Mouse (Mus musculus) limb, embryonic 13.5 days (tissue): ENCODE data around the gene Trpm3. TPM values are rescaled to one million over a fixed set of nuclear protein-coding genes. Genes with fewer than 3 reads are reported as not detected.

Experiments used
- ATAC-seq: fragments of 200-750 bp; cut with Nextera tagmentation; 2 replicates; pipeline ENCODE4 v1.8.0; 2017; ENCODE audit warnings: low read depth, moderate number of reproducible peaks, moderate TSS enrichment; ENCODE audit not compliant: low FRiP score
- H3K27ac ChIP-seq: fragments of 300-500 bp; sonication (generic); 2 replicates; pipeline ENCODE4 v1.5.1; 2015; ENCODE audit warnings: inconsistent platforms, mild to moderate bottlenecking, moderate library complexity
- H3K27me3 ChIP-seq: fragments of 300-500 bp; sonication (generic); 2 replicates; pipeline ENCODE4 v1.6.1; 2015; ENCODE audit warnings: mild to moderate bottlenecking, inconsistent platforms
- H3K36me3 ChIP-seq: fragments of 300-500 bp; sonication (generic); 2 replicates; pipeline ENCODE4 v1.6.1; 2015; ENCODE audit warnings: inconsistent platforms, mild to moderate bottlenecking, moderate library complexity
- H3K4me1 ChIP-seq: fragments of 300-500 bp; sonication (generic); 2 replicates; pipeline ENCODE4 v1.6.1; 2015; ENCODE audit warnings: inconsistent platforms
- H3K4me2 ChIP-seq: fragments of 300-500 bp; sonication (generic); replicated peaks from 2 replicates; pipeline ENCODE4 v1.6.1; 2015; ENCODE audit warnings: inconsistent platforms, mild to moderate bottlenecking, moderate library complexity
- H3K4me3 ChIP-seq: fragments of 300-500 bp; sonication (generic); 2 replicates; pipeline ENCODE4 v1.5.1; 2015; ENCODE audit warnings: moderate library complexity, mild to moderate bottlenecking, inconsistent platforms
- H3K9ac ChIP-seq: fragments of 300-500 bp; sonication (generic); 2 replicates; pipeline ENCODE4 v1.6.1; 2015; ENCODE audit warnings: mild to moderate bottlenecking, inconsistent platforms
- H3K9me3 ChIP-seq: fragments of 300-500 bp; sonication (generic); 2 replicates; pipeline ENCODE4 v1.6.1; 2016; ENCODE audit warnings: inconsistent platforms
- WGBS: fragments of 180-500 bp; shearing (Covaris S2); methylation state at CpG from one replicate; pipeline ENCODE4 v1.1.7; 2015; 5-methylcytosine and 5-hydroxymethylcytosine counted together
- polyA plus RNA-seq: library from polyadenylated mRNA; unstranded; fragments of >200 nt; fragmentation: Nextera tagmentation; extraction: Ambion mirVana; gene quantifications from 2 replicates; pipeline ENCODE4 v1.2.1, GENCODE M21; 2015

Trpm3 gene
- polyA plus RNA-seq, 1 experiment from 2014 or later = 6.3 TPM

GRCm38 (mm10) chr19:22326813-22327212 lies 188.0 kb downstream of the Trpm3 start:
- Histone ChIP-seq H3K4me2 (no peak overlapping the region), H3K27ac (no peak overlapping the region), H3K27me3 (no peaks in the 10 kb centered on the region), H3K4me3 (no peak overlapping the region), H3K9ac (no peak overlapping the region), H3K9me3 (no peaks in the 10 kb centered on the region), H3K36me3 (no peaks in the 10 kb centered on the region), H3K4me1 (no peaks in the 10 kb centered on the region)
- ATAC-seq = no peak
- WGBS = 62% methylated on average over 2 of the region's 2 CpGs

DNA sequence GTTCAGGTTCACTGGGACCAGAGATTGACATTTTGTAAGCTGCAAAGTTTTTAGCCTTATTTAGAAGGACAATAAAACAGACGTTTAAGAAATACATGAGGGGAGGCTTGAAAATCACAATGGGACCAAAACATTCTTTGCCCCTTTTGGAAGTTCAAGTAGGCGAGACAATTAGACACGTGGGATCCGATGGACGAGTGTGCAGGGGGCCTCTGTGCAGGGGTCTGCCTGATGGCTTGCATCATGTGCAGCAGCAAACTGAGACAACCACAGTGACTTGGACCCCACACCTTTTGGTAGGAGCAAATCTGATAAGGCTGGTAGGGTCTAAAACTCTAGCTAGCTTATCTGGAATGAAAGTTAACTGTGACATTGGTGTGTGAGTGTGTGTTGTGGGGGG lies 188.4 kb downstream of the Trpm3 start:
- no peak for ATAC-seq
- H3K4me2 ChIP-seq = no peak overlapping the region
- WGBS = 52% methylated on average over 5 of the region's 5 CpGs
- H3K27ac ChIP-seq = no peak overlapping the region
- no peaks in the 10 kb centered on the region for H3K4me1 ChIP-seq
- no peaks in the 10 kb centered on the region for H3K36me3 ChIP-seq
- H3K27me3 ChIP-seq = no peaks in the 10 kb centered on the region
- no peak overlapping the region for H3K4me3 ChIP-seq
- H3K9ac ChIP-seq = no peak overlapping the region
- H3K9me3 ChIP-seq = no peaks in the 10 kb centered on the region

- Histone ChIP-seq H3K36me3 (no peaks in the 10 kb centered on the region), H3K9me3 (no peaks in the 10 kb centered on the region), H3K4me2 (no peak overlapping the region), H3K4me3 (no peak overlapping the region), H3K27ac (no peak overlapping the region), H3K4me1 (no peaks in the 10 kb centered on the region), H3K27me3 (no peaks in the 10 kb centered on the region), H3K9ac (no peak overlapping the region)
- ATAC-seq = no peak
- WGBS = 80% methylated on average over 3 of the region's 3 CpGs
These were observed 197.4 kb downstream of the Trpm3 start for GRCm38 (mm10) chr19:22336278-22336677.

GRCm38 (mm10) chr19:22337468-22337867 lies 198.6 kb downstream of the Trpm3 start:
- H3K4me3 ChIP-seq = no peak overlapping the region
- no peaks in the 10 kb centered on the region for H3K36me3 ChIP-seq
- H3K4me1 ChIP-seq = no peaks in the 10 kb centered on the region
- WGBS = 15% methylated on average over 5 of the region's 5 CpGs
- no peak overlapping the region for H3K9ac ChIP-seq
- H3K27ac ChIP-seq = no peak overlapping the region
- H3K9me3 ChIP-seq = no peaks in the 10 kb centered on the region
- peak; percentile 61; the same call in 1 of the 2 replicates for ATAC-seq
- H3K27me3 ChIP-seq = no peaks in the 10 kb centered on the region
- no peak overlapping the region for H3K4me2 ChIP-seq

GRCm38 (mm10) chr19:22338927-22339326 lies 200.1 kb downstream of the Trpm3 start:
- no peaks in the 10 kb centered on the region for H3K9me3 ChIP-seq
- no peak overlapping the region for H3K4me2 ChIP-seq
- no peak overlapping the region for H3K4me3 ChIP-seq
- WGBS = 88% methylated on average over 8 of the region's 8 CpGs
- ATAC-seq = no peak
- H3K27ac ChIP-seq = no peak overlapping the region
- no peaks in the 10 kb centered on the region for H3K4me1 ChIP-seq
- H3K9ac ChIP-seq = no peak overlapping the region
- no peaks in the 10 kb centered on the region for H3K27me3 ChIP-seq
- no peaks in the 10 kb centered on the region for H3K36me3 ChIP-seq

DNA sequence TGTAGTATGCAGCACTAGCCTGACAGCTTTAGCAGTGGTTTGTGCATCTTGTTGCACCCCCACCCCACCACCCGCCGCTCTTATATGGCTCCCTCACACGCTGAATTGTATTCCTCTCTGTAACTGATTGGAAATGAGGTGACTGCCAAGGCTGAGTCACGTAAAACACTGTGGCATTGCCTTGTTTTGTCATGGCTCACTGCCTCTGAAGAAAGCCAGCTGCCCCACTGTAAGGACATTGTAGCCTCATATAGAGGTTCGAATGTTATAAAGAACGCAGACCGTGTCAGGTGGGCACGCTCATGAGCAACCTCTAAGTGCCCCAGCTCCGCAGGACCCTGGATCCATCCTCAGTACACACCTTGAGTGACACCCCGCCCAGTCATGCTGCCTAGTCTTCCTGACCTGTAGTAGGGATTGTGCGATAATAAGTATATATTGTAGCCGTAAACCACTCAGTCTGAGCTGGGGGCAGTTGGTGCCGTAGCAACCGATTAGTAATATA lies 215.2 kb downstream of the Trpm3 start:
- WGBS = 75% methylated on average over 14 of the region's 14 CpGs
- no peak overlapping the region for H3K27ac ChIP-seq
- H3K4me1 ChIP-seq = no peaks in the 10 kb centered on the region; the same call in 1 of the 2 replicates
- no peak; the same call in 1 of the 2 replicates for ATAC-seq
- H3K27me3 ChIP-seq = no peaks in the 10 kb centered on the region
- H3K9ac ChIP-seq = no peak overlapping the region
- H3K4me3 ChIP-seq = no peak overlapping the region
- H3K9me3 ChIP-seq = no peaks in the 10 kb centered on the region
- H3K4me2 ChIP-seq = no peak overlapping the region
- no peaks in the 10 kb centered on the region for H3K36me3 ChIP-seq

DNA sequence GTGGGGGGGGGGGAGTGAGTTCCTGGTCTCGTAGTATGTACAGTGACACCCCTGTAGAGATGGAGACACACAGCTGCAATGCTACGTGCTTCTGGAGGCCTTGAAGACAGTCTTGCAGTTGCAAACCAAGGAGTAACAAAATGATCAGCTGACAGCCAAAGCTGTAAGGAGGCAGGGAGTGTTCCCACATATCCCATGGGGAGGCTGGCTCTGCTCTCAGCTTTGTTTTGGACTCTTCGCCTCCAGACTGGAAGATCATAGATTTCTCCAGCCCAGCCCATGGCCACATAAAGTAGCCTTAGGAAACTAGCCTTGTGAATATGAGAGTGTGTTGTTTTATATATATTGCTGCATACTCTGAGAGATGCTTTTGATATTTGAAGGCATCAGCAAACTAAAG lies 248.0 kb downstream of the Trpm3 start:
- H3K4me3 ChIP-seq = no peak overlapping the region
- 85% methylated on average over 3 of the region's 3 CpGs for WGBS
- no peaks in the 10 kb centered on the region for H3K4me1 ChIP-seq
- H3K9me3 ChIP-seq = no peaks in the 10 kb centered on the region
- no peaks in the 10 kb centered on the region for H3K36me3 ChIP-seq
- H3K4me2 ChIP-seq = no peak overlapping the region
- no peaks in the 10 kb centered on the region for H3K27me3 ChIP-seq
- no peak for ATAC-seq
- H3K27ac ChIP-seq = no peak overlapping the region
- no peak overlapping the region for H3K9ac ChIP-seq

- 80% methylated on average over 1 of the region's 1 CpGs for WGBS
- no peaks in the 10 kb centered on the region for H3K36me3 ChIP-seq
These were observed 255.9 kb downstream of the Trpm3 start for GRCm38 (mm10) chr19:22394700-22395099.

GRCm38 (mm10) chr19:22404049-22404448 lies 265.2 kb downstream of the Trpm3 start:
- ATAC-seq = no peak
- H3K27me3 ChIP-seq = no peaks in the 10 kb centered on the region
- H3K9ac ChIP-seq = no peak overlapping the region
- H3K27ac ChIP-seq = no peak overlapping the region
- no peaks in the 10 kb centered on the region for H3K36me3 ChIP-seq
- no peak overlapping the region for H3K4me3 ChIP-seq
- H3K4me2 ChIP-seq = no peak overlapping the region
- no peaks in the 10 kb centered on the region for H3K4me1 ChIP-seq
- 94% methylated on average over 3 of the region's 3 CpGs for WGBS
- H3K9me3 ChIP-seq = no peaks in the 10 kb centered on the region

More at GRCm38 (mm10) chr19:22394700-22395099, 255.9 kb downstream of the Trpm3 start:
- no peaks in the 10 kb centered on the region for H3K4me1 ChIP-seq
- H3K4me2 ChIP-seq = no peak overlapping the region
- no peaks in the 10 kb centered on the region for H3K27me3 ChIP-seq
- no peak overlapping the region for H3K4me3 ChIP-seq
- no peaks in the 10 kb centered on the region for H3K9me3 ChIP-seq
- no peak overlapping the region for H3K9ac ChIP-seq
- ATAC-seq = no peak
- H3K27ac ChIP-seq = no peak overlapping the region

DNA sequence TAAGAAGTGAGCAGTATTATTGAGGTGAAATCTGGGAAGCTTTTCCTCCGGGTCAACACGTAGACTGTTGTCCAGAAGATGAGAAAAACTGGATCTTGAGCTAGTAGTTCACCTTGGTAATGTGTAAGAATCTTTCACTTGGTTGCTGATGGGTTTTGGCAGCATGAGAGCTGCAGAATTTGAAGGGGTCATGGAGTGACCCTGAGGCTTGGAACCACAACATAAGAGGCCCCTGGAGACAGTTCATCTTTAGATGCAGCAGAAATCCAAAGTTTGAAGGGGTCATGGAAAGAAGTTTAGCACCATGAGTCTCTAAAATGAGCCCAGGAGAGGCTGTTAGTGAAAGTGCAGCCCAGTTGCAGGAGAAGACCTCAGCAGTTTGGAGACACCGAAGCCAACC lies 279.4 kb downstream of the Trpm3 start:
- peak; percentile 64; the same call in 1 of the 2 replicates for ATAC-seq
- Histone ChIP-seq H3K9ac (no peak overlapping the region), H3K36me3 (no peaks in the 10 kb centered on the region), H3K4me2 (no peak overlapping the region), H3K9me3 (no peaks in the 10 kb centered on the region), H3K4me3 (no peak overlapping the region), H3K27me3 (no peaks in the 10 kb centered on the region), H3K4me1 (no peaks in the 10 kb centered on the region), H3K27ac (no peak overlapping the region)
- 89% methylated on average over 3 of the region's 3 CpGs for WGBS

DNA sequence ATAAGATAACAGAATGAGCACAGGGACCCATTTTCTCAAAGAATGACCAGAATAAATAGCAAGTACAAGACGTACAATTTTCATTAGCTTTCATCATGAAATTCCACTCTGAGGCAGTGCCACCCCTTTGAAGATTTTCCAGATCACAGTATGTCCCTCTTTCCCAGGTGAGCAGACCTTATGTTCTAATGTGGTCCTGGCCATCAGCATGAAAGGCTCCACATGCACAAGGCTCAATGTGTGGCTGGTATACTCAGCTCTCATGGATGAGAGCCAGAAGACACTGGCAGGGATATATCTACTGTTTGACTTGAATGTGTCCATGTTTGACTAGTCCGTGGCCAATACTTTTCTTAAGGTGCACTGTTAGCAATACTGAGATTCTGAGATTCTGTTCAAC lies 298.4 kb downstream of the Trpm3 start:
- ATAC-seq = no peak
- Histone ChIP-seq H3K36me3 (no peaks in the 10 kb centered on the region), H3K9ac (no peak overlapping the region), H3K4me2 (no peak overlapping the region), H3K4me1 (no peaks in the 10 kb centered on the region), H3K4me3 (no peak overlapping the region), H3K9me3 (no peaks in the 10 kb centered on the region), H3K27me3 (no peaks in the 10 kb centered on the region), H3K27ac (no peak overlapping the region)
- WGBS = 83% methylated on average over 2 of the region's 2 CpGs

DNA sequence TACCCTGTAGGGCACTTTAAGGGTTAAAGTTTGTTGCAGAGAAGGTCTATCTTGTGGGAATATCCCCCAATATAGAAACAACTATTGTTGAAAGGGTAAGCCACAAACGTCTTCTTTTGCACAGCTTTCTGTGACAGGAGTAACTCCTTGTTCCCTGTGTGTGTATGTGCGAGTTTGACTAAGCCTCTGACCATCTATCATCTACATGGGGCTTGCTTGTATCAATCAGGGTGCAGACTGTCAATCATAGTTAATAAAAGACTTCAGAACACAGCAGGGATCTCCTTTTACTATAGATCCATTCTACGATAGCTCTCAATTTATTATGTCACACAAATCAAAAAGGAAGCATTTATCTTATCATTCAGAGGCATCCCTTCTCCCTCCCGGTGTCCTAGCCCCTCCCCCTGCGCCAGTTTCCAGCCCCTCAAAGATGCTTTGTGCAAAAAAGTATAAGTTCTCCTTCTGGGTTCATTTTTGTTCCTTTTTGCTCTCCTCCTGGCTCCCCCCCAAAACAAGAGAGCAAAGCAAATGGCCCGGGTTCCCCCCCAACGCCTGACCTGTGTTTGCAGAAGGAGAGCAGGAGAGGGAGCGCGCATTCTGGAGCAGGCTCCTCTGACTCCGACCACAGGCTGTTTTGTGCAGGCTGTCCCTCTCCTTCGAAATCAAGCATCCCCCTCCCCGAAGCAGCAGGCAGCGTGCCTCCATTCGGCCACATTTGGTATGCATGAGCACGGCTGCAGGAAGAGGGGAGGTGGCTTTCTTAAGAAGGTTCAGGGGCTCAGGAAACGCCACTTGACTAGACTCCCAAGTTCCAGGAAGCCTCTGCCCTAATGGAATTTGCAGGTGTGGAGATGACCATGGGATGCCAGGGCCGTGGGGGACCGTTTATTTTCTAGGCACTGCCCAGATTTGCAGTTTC lies 308.8 kb downstream of the Trpm3 start:
- 6% methylated on average over 18 of the region's 18 CpGs for WGBS

More for the DNA sequence above, 308.8 kb downstream of the Trpm3 start:
- H3K4me1 ChIP-seq = peaks cover 13% of the 10 kb centered on the region
- no peaks in the 10 kb centered on the region for H3K9me3 ChIP-seq
- peak overlapping the region; percentile 45 for H3K4me3 ChIP-seq
- H3K9ac ChIP-seq = peak overlapping the region; percentile 58
- peak; percentile 62 for ATAC-seq
- peaks cover 4% of the 10 kb centered on the region; the same call in 1 of the 2 replicates for H3K27me3 ChIP-seq
- H3K4me2 ChIP-seq = peak overlapping the region; percentile 74
- no peaks in the 10 kb centered on the region for H3K36me3 ChIP-seq
- no peak overlapping the region; the same call in 1 of the 2 replicates for H3K27ac ChIP-seq
